Mouse (Mus musculus): ENCODE results near the gene Pqbp1.
A peak's percentile ranks its signal among the peaks of the same experiment; 100 is the strongest.

DNA sequence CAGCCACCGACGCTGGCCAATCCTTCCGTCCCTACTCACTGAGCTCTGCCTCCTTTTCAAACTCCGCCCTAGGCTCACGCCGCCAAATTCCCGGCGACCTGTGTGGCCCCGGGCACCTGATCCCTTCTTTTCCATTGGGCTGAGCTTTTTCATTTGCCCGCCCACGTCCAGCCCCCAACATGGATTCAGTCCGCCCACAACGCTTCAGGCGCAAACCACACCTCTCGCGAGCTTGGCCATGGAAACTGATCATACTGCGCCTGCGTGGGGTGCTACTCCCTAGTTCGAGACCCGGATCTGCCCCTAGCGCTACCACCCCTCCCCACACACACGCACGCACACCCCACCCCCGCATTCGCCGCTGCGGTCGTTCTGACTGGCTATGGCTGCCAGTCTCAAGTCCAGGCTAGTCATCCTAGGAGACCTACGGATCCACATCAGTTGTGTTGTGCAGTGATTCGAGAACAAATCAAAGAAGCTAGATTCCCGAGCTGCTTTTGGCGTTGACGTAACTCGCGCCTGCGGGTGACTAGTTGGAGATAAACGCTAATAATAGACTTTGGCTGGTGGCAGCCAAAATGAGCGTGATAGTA, 48.9 kb upstream of the Pqbp1 start:
- TF ChIP-seq CTCF (IDR thresholded peaks at IDR 0.05; ENCODE audit: low read depth, low read length) (no peak), POLR2A (IDR thresholded peaks at IDR 0.05; ENCODE audit: extremely low read depth, insufficient read depth, low read length) (0 out of 2 replicates have a peak, but pooled peaks have one; percentile 18)

All from liver, adult 2 months (tissue).